Mouse (Mus musculus) spleen, adult 2 months (tissue): ENCODE data around the gene Zfp809.

ENCODE experiments used
- CTCF ChIP-seq: fragments of 200-500 bp; IDR thresholded peaks from 2 replicates; pipeline ENCODE4 v1.5.1; 2011; ENCODE audit warnings: mild to moderate bottlenecking, inconsistent platforms; ENCODE audit not compliant: insufficient read depth, insufficient read length, insufficient replicate concordance; ENCODE audit errors: extremely low read depth
- POLR2A ChIP-seq: fragments of 200-500 bp; IDR thresholded peaks from 2 replicates; pipeline ENCODE4 v1.6.1; 2011; ENCODE audit warnings: low read depth, low read length, inconsistent platforms

GRCm38 (mm10) chr9:22268886-22269285 is 43.4 kb downstream of the Zfp809 start:
- TF ChIP-seq POLR2A (no peak), CTCF (no peak)
